Mouse (Mus musculus): ENCODE results near the gene Olfr352.

DNA sequence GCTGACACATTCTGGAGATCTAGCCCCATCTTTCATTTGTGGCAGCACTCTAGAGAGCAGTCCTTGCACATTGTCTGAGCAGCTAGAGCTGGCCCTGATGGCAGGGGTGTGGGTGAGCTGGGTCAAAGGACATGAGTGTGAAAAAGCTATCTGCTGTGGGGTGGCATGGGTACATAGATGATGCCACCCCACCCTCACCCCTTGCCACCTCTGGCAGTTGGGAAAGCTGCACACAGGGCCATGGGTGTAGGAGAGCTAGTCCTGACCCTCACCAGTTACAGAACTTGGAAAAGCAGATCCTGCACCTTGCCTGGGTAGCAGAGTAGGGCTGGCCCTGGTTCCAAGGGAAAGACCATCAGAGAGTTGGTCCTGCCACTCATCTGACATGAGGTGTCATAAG lies 28.9 kb downstream of the Olfr352 start:
- TF ChIP-seq EP300 (IDR thresholded peaks at IDR 0.05; ENCODE audit: low read depth) (no peak), CTCF (IDR thresholded peaks at IDR 0.05; ENCODE audit: low read depth) (no peak)
